Mouse (Mus musculus): ENCODE data around the gene Dgkz. TPM values are rescaled to one million over a fixed set of nuclear protein-coding genes. Genes with fewer than 3 reads are reported as not detected.

The Dgkz gene
- polyA plus RNA-seq, 1 experiment from 2014 or later, result 21.2 TPM

DNA sequence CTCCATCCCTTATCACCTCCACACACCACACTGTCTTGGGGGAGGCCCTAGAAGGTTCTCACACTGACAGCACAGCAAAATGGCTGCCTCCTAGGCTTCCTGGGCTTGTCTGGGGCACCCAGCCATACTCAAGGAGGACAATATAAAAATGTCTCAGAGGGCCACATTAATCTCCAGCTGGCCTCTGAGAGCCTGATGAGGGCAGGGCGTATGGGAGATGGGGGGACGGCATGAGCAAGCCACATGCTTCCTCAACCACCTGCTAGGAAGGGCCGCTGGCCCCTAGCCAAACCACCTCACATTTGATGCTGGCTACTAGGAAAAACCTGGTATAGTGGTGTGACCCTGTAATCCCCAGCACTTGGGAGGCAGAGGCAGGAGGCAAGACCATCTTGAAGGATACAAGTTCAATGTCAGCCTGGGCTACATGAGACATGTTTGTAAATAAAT is 26.8 kb downstream of the Dgkz start:
- H3K4me1 ChIP-seq (replicated peaks), result peaks cover 97% of the 10 kb centered on the region
- peak overlapping the region; percentile 66; the same call in 1 of the 2 replicates for H3K9ac ChIP-seq
- H3K9me3 ChIP-seq (replicated peaks), result no peaks in the 10 kb centered on the region
- ATAC-seq (ENCODE audit: insufficient read depth), result 0 out of 2 replicates have a peak, but pooled peaks have one; percentile 20
- H3K36me3 ChIP-seq (replicated peaks), result peaks cover 16% of the 10 kb centered on the region
- H3K4me2 ChIP-seq, result peak overlapping the region; percentile 83
- WGBS (ENCODE audit: insufficient replicate concordance), result 14% methylated on average over 3 of the region's 3 CpGs
- peak overlapping the region; percentile 90 for H3K27ac ChIP-seq (replicated peaks)
- no peaks in the 10 kb centered on the region for H3K27me3 ChIP-seq
- peak overlapping the region; percentile 54 for H3K4me3 ChIP-seq (replicated peaks)

DNA sequence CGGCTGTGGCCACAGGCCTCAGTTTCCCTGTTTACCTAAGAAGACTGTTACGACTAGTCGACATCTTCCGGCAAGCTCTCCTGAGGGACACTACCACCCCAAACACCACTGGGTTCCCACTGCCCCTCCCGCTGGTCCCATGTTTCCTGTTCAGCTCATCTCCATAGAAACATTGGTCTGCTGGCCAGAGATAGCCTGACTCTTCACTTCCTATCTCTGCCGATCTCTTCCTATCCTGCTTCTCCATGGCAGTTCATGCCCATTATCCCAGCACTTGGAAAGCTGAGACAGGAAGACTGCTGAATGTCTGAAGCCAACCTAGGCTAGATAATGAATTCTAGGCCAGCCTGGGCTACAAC is 27.5 kb downstream of the Dgkz start:
- Histone ChIP-seq H3K4me1 (replicated peaks) (peaks cover 93% of the 10 kb centered on the region), H3K4me2 (peak overlapping the region; percentile 83), H3K9ac (peak overlapping the region; percentile 66), H3K27me3 (no peaks in the 10 kb centered on the region), H3K9me3 (replicated peaks) (no peaks in the 10 kb centered on the region), H3K36me3 (replicated peaks) (peaks cover 22% of the 10 kb centered on the region), H3K27ac (replicated peaks) (peak overlapping the region; percentile 90), H3K4me3 (replicated peaks) (peak overlapping the region; percentile 54)
- peak; percentile 49 for ATAC-seq (ENCODE audit: insufficient read depth)
- 11% methylated on average over 6 of the region's 6 CpGs for WGBS (ENCODE audit: insufficient replicate concordance)

DNA sequence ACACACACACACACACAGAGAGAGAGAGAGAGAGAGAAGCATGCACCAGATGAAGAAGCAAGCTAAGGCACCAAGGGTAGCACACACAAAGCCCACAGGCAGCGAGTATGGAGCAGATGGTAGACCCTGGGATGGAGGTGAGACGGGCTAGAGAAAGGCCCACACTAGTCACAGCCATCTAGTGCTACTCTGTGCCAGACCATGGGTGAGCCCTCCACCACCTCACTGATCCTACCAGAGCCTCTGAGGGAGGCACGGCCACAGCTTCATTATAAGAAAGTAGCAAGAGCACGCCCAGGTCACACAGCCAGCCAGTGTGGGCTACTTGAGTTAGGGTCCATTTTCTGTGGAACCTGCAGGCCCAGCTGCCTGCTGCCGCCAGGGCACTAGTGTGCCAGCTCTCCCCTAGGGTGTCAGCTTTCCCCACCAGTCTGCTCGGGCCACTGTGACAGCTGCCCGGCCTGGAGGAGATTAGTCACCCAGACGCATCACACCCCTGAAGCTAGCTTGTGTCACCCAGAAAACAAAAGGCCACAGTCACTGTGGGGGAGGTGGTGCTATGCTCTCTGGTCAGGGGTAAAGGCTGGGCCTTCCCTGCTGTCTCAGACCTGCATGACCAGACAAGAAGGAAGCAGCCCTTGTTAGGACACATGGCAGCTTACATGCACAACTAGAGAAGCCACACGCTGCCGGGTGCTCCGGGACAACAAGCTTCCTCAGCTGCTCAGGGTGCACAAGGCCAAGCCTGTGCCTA is 28.1 kb downstream of the Dgkz start:
- Histone ChIP-seq H3K36me3 (replicated peaks) (peaks cover 27% of the 10 kb centered on the region), H3K4me3 (replicated peaks) (peak overlapping the region; percentile 54), H3K9me3 (replicated peaks) (no peaks in the 10 kb centered on the region), H3K4me2 (peak overlapping the region; percentile 83), H3K9ac (peak overlapping the region; percentile 66), H3K27ac (replicated peaks) (peak overlapping the region; percentile 90), H3K27me3 (no peaks in the 10 kb centered on the region), H3K4me1 (replicated peaks) (peaks cover 87% of the 10 kb centered on the region)
- 22% methylated on average over 11 of the region's 11 CpGs for WGBS (ENCODE audit: insufficient replicate concordance)
- ATAC-seq (ENCODE audit: insufficient read depth), result peak; percentile 50

DNA sequence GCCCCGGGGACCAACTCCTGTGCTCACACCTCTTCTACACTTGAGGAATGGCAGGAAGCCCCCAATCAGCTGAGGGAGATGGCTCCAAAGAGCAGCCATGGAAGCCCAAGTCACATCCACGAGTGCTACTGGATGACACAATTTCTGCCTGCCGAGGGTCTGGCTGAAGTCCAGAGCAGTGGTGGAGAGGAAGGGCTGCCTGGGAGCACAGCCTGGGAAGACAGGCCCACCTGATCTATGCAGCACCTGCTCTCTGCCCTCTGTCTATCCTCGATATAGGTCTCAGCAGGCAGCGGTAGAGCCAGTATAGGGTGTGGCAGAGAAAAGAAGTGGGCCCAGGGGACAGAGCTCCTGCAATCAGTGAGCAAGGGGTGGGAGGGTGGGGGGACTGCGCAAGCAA is 28.8 kb downstream of the Dgkz start:
- H3K9ac ChIP-seq, result peak overlapping the region; percentile 66
- H3K36me3 ChIP-seq (replicated peaks), result peaks cover 34% of the 10 kb centered on the region
- peak overlapping the region; percentile 90 for H3K27ac ChIP-seq (replicated peaks)
- no peaks in the 10 kb centered on the region for H3K27me3 ChIP-seq
- no peaks in the 10 kb centered on the region for H3K9me3 ChIP-seq (replicated peaks)
- WGBS (ENCODE audit: insufficient replicate concordance), result 31% methylated on average over 6 of the region's 6 CpGs
- peaks cover 80% of the 10 kb centered on the region for H3K4me1 ChIP-seq (replicated peaks)
- H3K4me2 ChIP-seq, result peak overlapping the region; percentile 83
- ATAC-seq (ENCODE audit: insufficient read depth), result no peak
- peak overlapping the region; percentile 54; the same call in 1 of the 2 replicates for H3K4me3 ChIP-seq (replicated peaks)

DNA sequence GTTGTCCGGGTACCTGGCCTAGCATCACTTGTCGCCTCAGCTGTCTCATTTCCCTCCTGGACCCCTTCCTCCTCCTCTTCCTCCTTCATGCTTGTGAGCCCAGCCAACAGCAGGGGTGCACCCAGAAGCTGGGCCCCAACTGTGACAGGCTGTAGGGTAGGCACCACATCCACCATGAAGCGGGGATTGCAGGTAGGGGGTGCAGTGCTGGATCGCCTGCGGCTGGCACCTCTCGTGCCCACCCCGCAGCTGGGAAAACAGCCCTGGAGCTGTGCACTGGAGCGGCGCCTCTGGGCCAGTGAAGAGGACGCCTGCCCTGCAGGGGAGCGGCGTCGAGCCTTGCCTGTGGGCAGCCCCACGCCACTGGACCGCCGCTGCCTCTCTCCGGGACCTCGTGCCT is 30.2 kb downstream of the Dgkz start, which contains the start of gene Gm9821:
Gene Gm9821 (plus strand): TSS at position 221 of the 400 bp plus-strand sequence.
- Histone ChIP-seq H3K4me2 (peak within 1 kb of the TSS; percentile 83), H3K9me3 (replicated peaks) (no peaks in the 10 kb centered on the region), H3K9ac (peak within 1 kb of the TSS; percentile 66), H3K36me3 (replicated peaks) (peaks cover 46% of the 10 kb centered on the region), H3K27ac (replicated peaks) (peak within 1 kb of the TSS; percentile 90), H3K4me3 (replicated peaks) (no peak within 1 kb of the TSS), H3K4me1 (replicated peaks) (peaks cover 68% of the 10 kb centered on the region), H3K27me3 (no peaks in the 10 kb centered on the region)
- ATAC-seq (ENCODE audit: insufficient read depth), result no peak
- WGBS (ENCODE audit: insufficient replicate concordance), result 89% methylated on average over 18 of the region's 18 CpGs

DNA sequence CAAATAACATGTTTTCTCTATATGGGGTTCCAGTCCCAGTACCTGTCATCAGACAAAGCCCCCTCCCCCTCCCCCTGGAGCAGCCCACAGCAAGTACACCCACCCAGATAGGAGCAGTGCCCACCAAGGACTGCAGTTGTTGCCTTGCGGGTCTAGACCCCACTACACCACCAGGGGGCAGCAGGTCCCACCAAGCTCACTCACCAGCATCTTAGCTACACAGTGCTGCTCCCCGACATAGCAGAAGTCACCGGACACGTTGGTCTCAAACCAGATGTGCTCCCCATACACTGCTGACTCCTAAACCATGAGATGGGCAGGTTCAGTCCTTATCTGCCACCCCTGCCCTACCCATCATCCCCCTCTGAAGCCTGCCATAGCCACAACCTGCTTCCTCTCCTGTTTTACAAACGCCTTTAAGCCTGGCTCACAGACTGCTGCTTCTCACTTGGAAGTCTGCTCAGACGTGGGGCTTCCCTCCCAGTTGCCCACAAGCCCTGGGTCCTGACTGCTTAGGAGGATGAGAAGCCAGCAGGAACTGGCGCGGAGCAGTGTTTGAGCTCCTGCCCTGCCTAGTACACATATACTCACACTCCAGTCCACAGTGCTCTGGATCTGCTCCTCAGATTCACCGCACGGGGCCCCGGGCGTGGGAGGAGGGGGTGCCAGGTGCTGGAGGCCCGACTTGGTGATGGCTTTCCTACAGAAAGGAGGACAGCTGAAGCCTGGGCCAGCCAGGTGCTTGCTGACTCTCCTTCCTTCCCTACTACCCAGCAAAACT is 31.3 kb downstream of the Dgkz start:
- H3K4me3 ChIP-seq (replicated peaks), result no peak overlapping the region
- H3K9me3 ChIP-seq (replicated peaks), result no peaks in the 10 kb centered on the region
- H3K9ac ChIP-seq, result peak overlapping the region; percentile 27; the same call in 1 of the 2 replicates
- H3K27ac ChIP-seq (replicated peaks), result peak overlapping the region; percentile 64
- WGBS (ENCODE audit: insufficient replicate concordance), result 38% methylated on average over 13 of the region's 13 CpGs
- H3K4me1 ChIP-seq (replicated peaks), result peaks cover 56% of the 10 kb centered on the region
- ATAC-seq (ENCODE audit: insufficient read depth), result peak; percentile 25
- no peaks in the 10 kb centered on the region for H3K27me3 ChIP-seq
- H3K36me3 ChIP-seq (replicated peaks), result peaks cover 58% of the 10 kb centered on the region
- peak overlapping the region; percentile 29 for H3K4me2 ChIP-seq

DNA sequence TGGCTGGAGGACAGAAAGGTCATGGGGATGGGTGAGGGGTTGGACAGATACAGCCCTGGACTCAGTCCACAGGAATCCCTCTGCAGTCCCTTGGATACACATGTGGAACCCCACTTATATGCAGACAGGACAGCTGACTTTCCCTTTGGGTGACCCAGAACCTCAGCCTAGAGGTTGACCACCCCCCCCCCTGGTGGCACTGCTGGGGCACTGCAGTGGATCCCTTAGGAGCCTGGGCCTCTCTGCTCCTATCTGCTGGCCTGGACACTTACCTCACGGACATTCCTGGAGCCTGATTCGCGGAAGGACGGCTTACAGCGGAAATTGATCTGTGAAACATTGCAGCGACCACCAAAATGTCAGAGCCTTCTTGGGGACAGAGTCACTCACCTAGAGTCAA is 33.3 kb downstream of the Dgkz start:
- WGBS (ENCODE audit: insufficient replicate concordance), result 83% methylated on average over 6 of the region's 6 CpGs
- H3K27ac ChIP-seq (replicated peaks), result no peak overlapping the region
- H3K36me3 ChIP-seq (replicated peaks), result peaks cover 78% of the 10 kb centered on the region

DNA sequence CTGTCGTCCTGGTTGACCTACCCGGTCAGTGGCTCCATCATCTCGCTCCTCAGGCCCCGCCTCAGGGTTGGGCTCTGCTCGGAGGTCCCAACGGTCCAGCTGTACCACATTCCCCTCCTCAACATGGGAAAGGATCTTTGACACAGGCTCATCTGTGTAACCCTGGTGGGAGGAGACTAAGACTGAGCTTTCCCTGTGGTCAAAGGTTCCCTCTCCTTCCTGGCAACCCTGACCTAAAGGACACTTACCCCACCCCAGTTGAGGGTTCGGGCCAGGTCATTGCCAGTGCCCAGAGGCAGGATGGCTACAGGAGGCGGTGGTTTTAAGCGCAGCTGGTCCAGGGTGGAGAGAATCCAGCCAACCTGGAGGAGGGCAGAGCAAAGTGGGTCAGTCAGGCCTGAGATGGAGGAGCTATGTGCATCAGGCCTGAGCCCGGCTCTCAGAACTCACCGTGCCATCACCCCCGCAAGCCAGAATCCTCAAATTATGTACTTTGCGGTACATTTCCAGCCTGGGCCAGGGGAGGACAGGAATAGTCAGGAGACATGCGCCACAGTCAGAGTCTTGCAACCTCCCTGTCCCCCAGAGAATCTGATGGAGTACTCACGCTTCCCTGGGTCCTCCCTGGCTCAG is 36.2 kb downstream of the Dgkz start:
- Histone ChIP-seq H3K36me3 (replicated peaks) (peaks cover 94% of the 10 kb centered on the region), H3K9me3 (replicated peaks) (no peaks in the 10 kb centered on the region), H3K9ac (no peak overlapping the region), H3K27me3 (no peaks in the 10 kb centered on the region), H3K27ac (replicated peaks) (no peak overlapping the region), H3K4me3 (replicated peaks) (no peak overlapping the region), H3K4me2 (no peak overlapping the region), H3K4me1 (replicated peaks) (peaks cover 11% of the 10 kb centered on the region)
- ATAC-seq (ENCODE audit: insufficient read depth), result no peak
- WGBS (ENCODE audit: insufficient replicate concordance), result 89% methylated on average over 15 of the region's 15 CpGs

More for the DNA sequence above, 33.3 kb downstream of the Dgkz start:
- Histone ChIP-seq H3K4me1 (replicated peaks) (peaks cover 36% of the 10 kb centered on the region), H3K4me2 (no peak overlapping the region), H3K27me3 (no peaks in the 10 kb centered on the region), H3K4me3 (replicated peaks) (no peak overlapping the region), H3K9ac (no peak overlapping the region), H3K9me3 (replicated peaks) (no peaks in the 10 kb centered on the region)
- no peak for ATAC-seq (ENCODE audit: insufficient read depth)

DNA sequence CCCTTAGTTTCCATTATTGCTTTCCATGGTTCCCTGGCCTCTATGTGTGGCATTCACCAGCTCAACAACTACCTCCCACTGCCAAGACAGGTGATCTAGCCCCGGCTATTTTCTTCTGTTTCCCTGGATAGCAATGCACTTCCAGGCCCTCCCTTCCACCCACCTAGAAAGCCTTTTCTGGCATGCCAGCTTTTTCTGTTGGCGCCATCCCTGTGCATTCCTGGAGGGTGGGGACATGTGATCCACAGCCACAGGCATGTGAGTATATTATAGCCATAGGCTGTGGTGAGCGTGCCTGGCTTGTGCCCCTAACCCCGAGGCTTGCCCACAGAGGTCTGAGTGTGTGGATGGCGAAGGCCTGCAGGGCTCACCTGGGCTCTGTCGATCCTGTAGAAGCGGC is 39.5 kb downstream of the Dgkz start:
- WGBS (ENCODE audit: insufficient replicate concordance), result 86% methylated on average over 7 of the region's 7 CpGs
- H3K9me3 ChIP-seq (replicated peaks), result no peaks in the 10 kb centered on the region
- ATAC-seq (ENCODE audit: insufficient read depth), result no peak
- H3K27me3 ChIP-seq, result peaks cover 15% of the 10 kb centered on the region
- H3K27ac ChIP-seq (replicated peaks), result no peak overlapping the region
- H3K4me1 ChIP-seq (replicated peaks), result peaks cover 35% of the 10 kb centered on the region
- no peak overlapping the region for H3K4me2 ChIP-seq
- H3K9ac ChIP-seq, result no peak overlapping the region
- H3K36me3 ChIP-seq (replicated peaks), result peaks cover 86% of the 10 kb centered on the region
- H3K4me3 ChIP-seq (replicated peaks), result no peak overlapping the region

DNA sequence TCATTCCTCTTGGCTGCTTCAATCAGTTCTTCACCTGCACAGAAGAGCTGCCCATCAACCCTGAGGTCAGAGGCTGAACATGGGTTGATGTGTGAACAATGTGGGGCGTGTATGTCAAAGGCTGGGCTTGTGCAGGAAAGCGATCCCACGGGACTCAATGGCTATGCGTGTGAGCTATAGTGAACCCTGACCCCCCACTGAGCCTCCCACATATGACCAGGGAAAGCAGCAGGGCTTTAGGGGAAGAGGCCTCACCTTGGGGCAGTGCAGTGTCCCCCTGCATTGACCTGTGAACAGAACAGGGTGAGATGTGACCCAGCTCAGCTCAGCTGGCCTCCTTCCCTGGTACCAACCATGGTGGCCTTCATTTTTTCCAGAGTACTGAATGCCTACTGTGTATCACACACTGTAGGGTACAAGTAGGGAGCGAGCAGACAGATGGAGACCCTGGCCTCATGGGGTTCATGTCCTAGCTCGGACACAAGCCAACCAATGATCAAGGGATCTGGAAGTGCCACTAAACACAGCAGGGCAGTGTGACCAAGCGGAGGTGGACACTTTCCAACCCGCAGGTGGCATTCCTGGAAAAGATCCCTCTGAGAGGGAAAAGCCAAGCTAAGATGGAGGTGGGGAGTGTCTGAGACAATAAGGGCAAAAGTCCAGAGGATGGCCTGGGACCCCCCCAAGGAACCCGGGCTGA is 40.7 kb downstream of the Dgkz start:
- H3K27ac ChIP-seq (replicated peaks), result no peak overlapping the region
- 78% methylated on average over 9 of the region's 9 CpGs for WGBS (ENCODE audit: insufficient replicate concordance)
- peaks cover 27% of the 10 kb centered on the region for H3K27me3 ChIP-seq
- no peak overlapping the region for H3K9ac ChIP-seq
- H3K4me2 ChIP-seq, result no peak overlapping the region
- H3K36me3 ChIP-seq (replicated peaks), result peaks cover 74% of the 10 kb centered on the region
- H3K4me1 ChIP-seq (replicated peaks), result peaks cover 45% of the 10 kb centered on the region
- ATAC-seq (ENCODE audit: insufficient read depth), result no peak
- no peaks in the 10 kb centered on the region for H3K9me3 ChIP-seq (replicated peaks)
- no peak overlapping the region for H3K4me3 ChIP-seq (replicated peaks)
